Mouse (Mus musculus) c-Kit-positive CD71-negative TER-119-negative erythroid progenitor cells, embryonic 14.5 days (primary cell): Measurements from ENCODE around the gene Tubb5.

Experiments
- DNase-seq: peaks from one replicate; pipeline ENCODE4 v3.0.0-alpha.2; 2013; ENCODE audit warnings: low read depth

Gene Tubb5

DNA sequence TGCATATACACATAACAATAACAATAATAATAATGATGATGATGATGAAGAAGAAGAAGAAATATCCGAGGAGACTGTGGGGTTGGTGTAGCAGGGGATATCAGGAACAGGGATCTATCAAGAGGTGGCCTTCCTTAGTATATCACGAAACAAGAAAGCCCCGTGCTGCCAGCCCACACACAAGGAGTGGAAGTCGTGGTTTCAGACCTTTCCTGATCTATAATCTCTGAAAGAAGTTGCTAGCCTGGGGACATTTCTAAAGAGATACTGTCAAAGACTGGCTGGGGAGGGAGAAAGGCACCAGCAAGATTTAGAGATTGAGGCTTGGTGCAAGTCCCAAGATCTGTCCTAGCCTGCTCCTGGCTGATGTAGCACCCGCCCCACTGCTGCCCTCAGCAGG lies 41.3 kb downstream of the Tubb5 start:
- no peak for DNase-seq

GRCm38 (mm10) chr17:35795656-35796055 lies 42.5 kb downstream of the Tubb5 start:
- DNase-seq: no peak

- no peak for DNase-seq
Measured at GRCm38 (mm10) chr17:35795099-35795498, 43.0 kb downstream of the Tubb5 start.

DNA sequence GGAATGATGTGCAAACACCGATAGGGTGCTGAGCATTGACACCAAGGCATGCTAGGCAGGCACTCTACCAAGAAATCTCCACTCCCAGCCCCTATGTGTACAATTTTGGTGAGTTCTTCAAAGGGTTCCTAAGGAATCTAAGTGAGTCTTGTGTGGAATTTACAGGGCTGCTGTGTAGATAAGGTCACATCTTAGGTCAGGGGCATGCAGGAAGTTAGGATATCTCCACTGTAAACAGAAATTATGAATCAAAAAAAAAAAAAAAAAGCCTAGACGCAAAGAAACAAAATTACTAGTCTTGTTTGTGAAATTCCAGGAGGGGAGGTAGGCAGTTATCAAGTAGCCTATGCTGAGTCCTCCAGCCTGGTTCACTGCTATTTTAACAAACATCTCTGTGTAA lies 45.3 kb downstream of the Tubb5 start:
- no peak for DNase-seq

GRCm38 (mm10) chr17:35790933-35791332 lies 47.2 kb downstream of the Tubb5 start:
- no peak for DNase-seq

DNA sequence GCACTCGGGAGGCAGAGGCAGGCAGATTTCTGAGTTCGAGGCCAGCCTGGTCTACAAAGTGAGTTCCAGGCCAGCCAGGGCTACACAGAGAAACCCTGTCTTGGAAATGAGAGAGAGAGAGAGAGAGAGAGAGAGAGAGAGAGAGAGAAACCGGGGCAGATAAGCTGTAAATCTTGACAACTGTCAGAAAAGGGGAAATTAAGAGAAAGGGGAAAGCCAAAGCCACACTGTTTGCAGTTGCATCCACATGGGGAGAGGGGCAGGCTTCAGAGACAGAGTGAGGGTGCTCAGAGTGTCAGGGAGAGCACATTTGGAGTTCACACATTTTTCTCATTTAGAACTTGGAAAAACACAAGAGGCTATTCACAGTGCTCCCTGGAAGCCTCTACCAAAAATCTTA lies 50.1 kb downstream of the Tubb5 start:
- no peak for DNase-seq

DNA sequence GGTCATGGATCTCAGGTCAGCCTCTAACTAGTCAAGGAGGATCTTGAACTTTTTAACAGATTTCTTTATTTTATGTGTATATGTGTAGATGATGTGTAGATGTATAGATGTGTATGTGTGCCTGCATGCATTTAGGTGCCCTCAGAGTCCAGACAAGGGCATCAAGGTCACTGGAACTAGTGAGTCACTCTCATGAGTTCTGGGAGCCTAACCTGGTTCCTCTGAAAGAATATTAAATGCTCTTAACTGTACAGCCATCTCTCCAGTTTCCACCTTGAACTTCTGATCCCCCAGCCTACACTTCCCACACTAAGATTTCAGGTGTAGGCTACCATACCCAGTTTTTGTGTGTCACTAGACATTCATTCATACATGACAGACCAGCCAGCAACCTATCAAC lies 50.6 kb downstream of the Tubb5 start:
- DNase-seq: no peak

GRCm38 (mm10) chr17:35785140-35785539 lies 53.0 kb downstream of the Tubb5 start:
- no peak for DNase-seq

GRCm38 (mm10) chr17:35783944-35784343 lies 54.2 kb downstream of the Tubb5 start:
- no peak for DNase-seq
